Mouse (Mus musculus) limb, embryonic 14.5 days (tissue): Measurements from ENCODE around the gene Cpne1. TPM values are rescaled to one million over a fixed set of nuclear protein-coding genes. Genes with fewer than 3 reads are reported as not detected.
"Not testable (repeated sequence)": the region's sequence is repeated elsewhere in the genome, so short reads cannot be mapped to it uniquely, and the experiment has no call there.

Source experiments
- ATAC-seq: fragments of 200-750 bp; cut with Nextera tagmentation; 2 replicates; pipeline ENCODE4 v1.8.0; 2017; ENCODE audit warnings: low read depth, moderate number of reproducible peaks, moderate TSS enrichment; ENCODE audit not compliant: low FRiP score
- DNase-seq: peaks from one replicate; pipeline ENCODE4 v3.0.0-alpha.2; 2015; ENCODE audit warnings: low spot score
- H3K27ac ChIP-seq: fragments of 300-500 bp; sonication (generic); replicated peaks from 2 replicates; pipeline ENCODE4 v1.5.1; 2014; ENCODE audit warnings: low read depth, mild to moderate bottlenecking, low read length, moderate library complexity, mixed read lengths
- H3K27me3 ChIP-seq: fragments of 300-500 bp; sonication (generic); 2 replicates; pipeline ENCODE4 v1.6.1; 2014; ENCODE audit warnings: low read length, mixed read lengths; ENCODE audit not compliant: control insufficient read depth, insufficient read depth
- H3K36me3 ChIP-seq: fragments of 300-500 bp; sonication (generic); 2 replicates; pipeline ENCODE4 v1.6.1; 2014; ENCODE audit warnings: mild to moderate bottlenecking, low read length, moderate library complexity, mixed read lengths; ENCODE audit not compliant: control insufficient read depth, insufficient read depth
- H3K4me1 ChIP-seq: fragments of 300-500 bp; sonication (generic); 2 replicates; pipeline ENCODE4 v1.6.1; 2014; ENCODE audit warnings: antibody characterized with exemption, low read length, mixed read lengths; ENCODE audit not compliant: control insufficient read depth, insufficient read depth
- H3K4me2 ChIP-seq: fragments of 300-500 bp; sonication (generic); replicated peaks from 2 replicates; pipeline ENCODE4 v1.6.1; 2014; ENCODE audit warnings: low read depth, mild to moderate bottlenecking, low read length, moderate library complexity; ENCODE audit not compliant: severe bottlenecking
- H3K4me3 ChIP-seq: fragments of 300-500 bp; sonication (generic); replicated peaks from 2 replicates; pipeline ENCODE4 v1.5.1; 2014; ENCODE audit warnings: low read length
- H3K9ac ChIP-seq: fragments of 300-500 bp; sonication (generic); 2 replicates; pipeline ENCODE4 v1.6.1; 2014; ENCODE audit warnings: mild to moderate bottlenecking, low read depth, low read length, moderate library complexity; ENCODE audit not compliant: severe bottlenecking
- H3K9me3 ChIP-seq: fragments of 300-500 bp; sonication (generic); 2 replicates; pipeline ENCODE4 v1.6.1; 2016; ENCODE audit warnings: low read length; ENCODE audit not compliant: control insufficient read depth
- POLR2A ChIP-seq: fragments of 200-500 bp; IDR thresholded peaks from 2 replicates; pipeline ENCODE4 v1.8.0; 2012; ENCODE audit warnings: inconsistent platforms, mild to moderate bottlenecking, moderate library complexity, borderline replicate concordance; ENCODE audit not compliant: insufficient read depth, insufficient read length; ENCODE audit errors: extremely low read depth
- WGBS: fragments of 180-500 bp; shearing (Covaris S2); extraction: QIAGEN DNeasy Blood & Tissue Kit; methylation state at CpG from one replicate; pipeline ENCODE4 v1.1.7; 2014; 5-methylcytosine and 5-hydroxymethylcytosine counted together
- polyA plus RNA-seq, 2 experiments: library from polyadenylated mRNA; depleted of rRNA in 1 of 2; stranded (reverse) in 1 of 2; unstranded in 1 of 2; fragments of >200 nt; fragmentation: Nextera tagmentation in 1 of 2; extraction: Ambion mirVana in 1 of 2; gene quantifications; 2 replicates each; pipeline versions ENCODE4 v1.2.1 to v1.2.3; 2012 to 2014

Cpne1 gene
- polyA plus RNA-seq, 2 experiments = 37.8 to 90.7 TPM

DNA sequence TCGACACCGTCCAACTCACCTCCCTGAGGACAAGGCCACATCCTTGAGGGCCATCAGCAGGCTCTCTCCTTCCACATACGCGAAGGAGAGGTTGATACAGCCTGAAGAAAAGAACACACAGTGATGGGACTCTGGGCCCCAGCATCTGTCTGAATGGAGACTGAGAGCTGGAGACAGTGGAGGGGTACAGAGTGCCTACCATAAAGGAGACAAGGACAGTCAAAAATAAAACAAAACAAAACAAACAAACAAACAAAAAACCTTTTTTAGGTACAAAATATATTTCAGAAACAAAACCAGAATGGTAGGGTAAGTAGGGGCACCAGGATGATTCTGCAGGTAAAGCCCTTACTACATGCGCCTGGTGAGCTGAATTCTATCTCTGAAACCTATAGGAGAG lies 15.2 kb upstream of the Cpne1 start, which contains the start of gene Gm28036:
Gene Gm28036 (minus strand): TSS at position 101 of the 400 bp plus-strand sequence.
- no peak within 1 kb of the TSS for H3K27ac ChIP-seq
- no peaks in the 10 kb centered on the region for H3K9me3 ChIP-seq
- DNase-seq = no peak
- 96% methylated on average over 5 of the region's 5 CpGs for WGBS
- no peak for ATAC-seq
- H3K4me2 ChIP-seq = no peak within 1 kb of the TSS
- no peaks in the 10 kb centered on the region for H3K4me1 ChIP-seq
- H3K4me3 ChIP-seq = no peak within 1 kb of the TSS
- H3K9ac ChIP-seq = no peak within 1 kb of the TSS
- TF ChIP-seq POLR2A = no peak
- H3K36me3 ChIP-seq = peaks cover 31% of the 10 kb centered on the region
- H3K27me3 ChIP-seq = no peaks in the 10 kb centered on the region

DNA sequence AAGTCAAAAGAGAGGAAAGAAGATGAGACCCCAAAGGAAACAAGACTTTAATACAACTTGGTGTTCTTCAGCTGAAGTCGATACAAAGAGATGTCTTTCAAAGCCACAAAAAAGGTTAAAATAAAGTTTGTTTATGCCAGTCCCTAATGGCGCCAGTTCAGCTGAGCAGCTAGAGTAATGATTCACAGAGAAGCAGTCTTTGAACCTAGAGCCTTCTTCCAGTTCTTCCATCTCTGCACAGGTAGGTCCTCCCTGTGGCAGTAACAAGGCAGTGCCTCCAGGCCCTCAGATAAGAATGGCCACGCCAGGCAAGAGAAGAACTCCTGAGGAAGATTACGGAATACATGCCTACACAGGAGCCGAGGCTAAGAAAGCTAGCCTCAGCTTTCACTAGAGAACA lies 12.0 kb upstream of the Cpne1 start:
- Histone ChIP-seq H3K9me3 (no peaks in the 10 kb centered on the region), H3K36me3 (peaks cover 29% of the 10 kb centered on the region), H3K27ac (no peak overlapping the region), H3K4me2 (no peak overlapping the region), H3K4me3 (no peak overlapping the region), H3K4me1 (no peaks in the 10 kb centered on the region), H3K27me3 (no peaks in the 10 kb centered on the region), H3K9ac (no peak overlapping the region)
- no peak for DNase-seq
- 91% methylated on average over 5 of the region's 5 CpGs for WGBS
- no peak for TF ChIP-seq POLR2A
- ATAC-seq = no peak

DNA sequence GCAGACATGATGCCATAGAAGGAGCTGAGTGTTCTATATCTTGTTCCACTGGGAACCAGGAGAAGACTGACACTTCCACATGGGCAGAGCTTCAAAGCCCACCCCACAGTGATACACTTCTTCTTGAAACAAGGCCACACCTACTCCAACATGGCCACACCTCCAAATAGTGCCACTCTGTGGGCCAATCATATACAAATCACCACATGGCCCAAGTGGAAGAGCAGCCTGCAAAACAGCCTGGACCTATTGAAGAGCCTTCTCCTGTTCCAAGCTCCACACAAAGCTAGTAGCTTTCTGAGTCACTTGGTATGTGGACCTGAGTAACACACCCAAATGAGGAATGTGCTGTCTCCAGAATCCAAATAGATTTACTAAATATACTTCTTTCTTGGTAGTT lies 7.8 kb upstream of the Cpne1 start:
- Histone ChIP-seq H3K4me3 (no peak overlapping the region), H3K27me3 (no peaks in the 10 kb centered on the region), H3K27ac (no peak overlapping the region), H3K9ac (no peak overlapping the region), H3K4me1 (no peaks in the 10 kb centered on the region), H3K36me3 (peaks cover 8% of the 10 kb centered on the region; the same call in 1 of the 2 replicates), H3K4me2 (no peak overlapping the region), H3K9me3 (no peaks in the 10 kb centered on the region)
- ATAC-seq (no peak), DNase-seq (no peak)
- TF ChIP-seq POLR2A = no peak

DNA sequence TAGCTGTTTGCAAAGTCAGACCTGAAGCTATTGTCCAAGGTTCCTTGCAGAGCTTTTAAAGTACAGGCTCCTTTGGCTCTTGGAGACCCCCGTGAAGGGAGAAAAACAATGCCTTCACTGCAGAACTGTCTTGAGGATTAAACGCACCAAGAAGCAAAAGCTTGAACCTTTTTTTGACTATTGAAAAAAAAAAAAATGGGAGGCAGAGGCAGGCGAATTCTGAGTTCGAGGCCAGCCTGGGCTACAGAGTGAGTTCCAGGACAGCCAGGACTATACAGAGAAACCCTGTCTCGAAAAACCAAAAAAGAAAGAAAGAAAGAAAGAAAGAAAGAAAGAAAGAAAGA lies 287 bp upstream of the Cpne1 start:
- H3K4me1 ChIP-seq, H3K9me3 ChIP-seq, DNase-seq, H3K36me3 ChIP-seq, ATAC-seq, H3K27me3 ChIP-seq: not testable (repeated sequence)
- 31% methylated on average over 5 of the region's 5 CpGs for WGBS
- peak overlapping the region; percentile 98; the same call in 1 of the 2 replicates for H3K9ac ChIP-seq
- H3K27ac ChIP-seq = peak overlapping the region; percentile 92
- H3K4me3 ChIP-seq = peak overlapping the region; percentile 91
- peak overlapping the region; percentile 68 for H3K4me2 ChIP-seq

DNA sequence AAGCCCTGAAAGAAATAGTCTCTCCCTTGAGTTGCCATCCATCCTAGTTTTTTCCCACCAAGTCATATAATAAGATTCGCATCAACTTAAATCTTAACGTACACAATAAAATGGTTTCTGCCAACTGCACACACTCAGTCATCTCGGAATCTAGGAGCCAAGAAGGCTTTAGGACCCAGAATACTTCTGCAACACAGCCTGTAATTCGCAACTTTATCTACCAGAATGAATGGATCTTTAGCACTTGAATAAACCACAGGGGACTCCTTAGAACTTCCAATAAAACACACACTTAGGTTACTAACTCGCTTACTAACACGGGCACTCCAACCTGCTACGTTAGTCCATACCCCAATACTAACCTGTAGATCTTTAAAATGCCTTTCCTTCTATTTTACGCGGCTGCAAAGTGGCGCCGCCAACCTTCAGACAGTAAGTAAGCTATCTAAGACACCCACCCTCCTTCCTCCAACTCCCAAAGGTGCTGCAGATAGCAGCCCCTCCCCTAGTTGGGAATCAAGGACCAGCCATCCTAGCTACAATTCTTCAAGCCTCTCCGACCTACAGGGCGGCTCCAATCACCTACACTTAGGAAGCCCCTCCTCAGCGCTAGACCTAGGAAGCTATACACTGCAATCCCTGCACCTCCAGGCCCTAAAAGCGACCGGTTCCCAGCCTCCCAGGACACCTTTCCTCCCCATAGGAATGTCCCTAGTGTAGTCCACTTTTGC lies 973 bp downstream of the Cpne1 start:
- H3K27me3 ChIP-seq = no peaks in the 10 kb centered on the region
- peak overlapping the region; percentile 68 for H3K4me2 ChIP-seq
- H3K4me3 ChIP-seq = peak overlapping the region; percentile 91
- no peaks in the 10 kb centered on the region for H3K9me3 ChIP-seq
- WGBS = under 1% methylated on average over 16 of the region's 16 CpGs
- peak; percentile 52 for DNase-seq
- peak overlapping the region; percentile 98 for H3K9ac ChIP-seq
- TF ChIP-seq POLR2A = no peak
- no peaks in the 10 kb centered on the region; the same call in 1 of the 2 replicates for H3K36me3 ChIP-seq
- H3K4me1 ChIP-seq = peaks cover 9% of the 10 kb centered on the region
- H3K27ac ChIP-seq = peak overlapping the region; percentile 92
- ATAC-seq = peak; percentile 45
